Mouse (Mus musculus): Measurements from ENCODE around the gene Lep. TPM values are rescaled to one million over a fixed set of nuclear protein-coding genes. Genes with fewer than 3 reads are reported as not detected.

The Lep gene
- not detected in 4 replicates for total RNA-seq (2023; ENCODE audit: inconsistent age)

DNA sequence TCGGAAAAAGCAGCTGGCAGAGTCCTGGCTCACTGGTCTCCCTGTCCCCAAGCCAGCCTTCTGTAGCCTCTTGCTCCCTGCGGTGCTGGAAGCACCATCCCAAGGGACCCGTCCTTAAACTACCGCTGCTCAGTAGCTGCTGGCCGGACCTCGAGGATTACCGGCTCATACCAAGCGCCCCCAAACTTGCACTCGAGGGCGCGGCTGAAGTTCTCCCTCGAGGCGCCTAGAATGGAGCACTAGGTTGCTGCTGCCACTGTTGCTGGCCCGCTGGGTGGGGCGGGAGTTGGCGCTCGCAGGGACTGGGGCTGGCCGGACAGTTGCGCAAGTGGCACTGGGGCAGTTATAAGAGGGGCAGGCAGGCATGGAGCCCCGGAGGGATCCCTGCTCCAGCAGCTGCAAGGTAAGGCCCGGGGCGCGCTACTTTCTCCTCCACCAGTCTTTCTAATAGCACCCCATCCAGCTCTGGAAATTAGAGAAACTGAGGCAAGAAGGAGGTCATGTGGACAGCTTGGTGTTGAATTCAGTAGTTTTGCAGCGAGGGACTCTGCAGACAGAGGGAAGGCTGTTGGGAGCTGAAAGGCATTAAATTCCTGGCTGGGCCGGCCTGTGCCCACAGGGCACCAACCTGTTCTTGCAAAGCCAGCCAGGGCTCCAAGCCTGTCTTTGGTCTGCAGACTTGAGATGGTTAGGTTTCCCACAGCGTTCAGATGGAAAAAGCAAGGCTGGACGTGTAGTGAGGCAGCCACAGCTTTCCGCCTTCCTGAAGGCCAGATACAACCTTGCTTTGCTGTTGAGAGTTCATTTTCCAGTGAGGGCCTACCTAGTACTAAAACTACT is at the start of gene Lep:
TSS of gene Lep (plus strand) at position 375 of the 840 bp plus-strand sequence.

Other genes starting within 250 kb of the Lep start
- gene Lrrc4, start 228.5 kb upstream of the Lep start, total RNA-seq (2023; ENCODE audit: inconsistent age), result not detected in 4 replicates
- 83.3 to 110 TPM (median 99.1 TPM) in 4 replicates for gene Rbm28, start 104.8 kb downstream of the Lep start, total RNA-seq (2023; ENCODE audit: inconsistent age)
- gene Prrt4, start 119.4 kb downstream of the Lep start, total RNA-seq (2023; ENCODE audit: inconsistent age), result 0.15 to 0.35 TPM (median 0.18 TPM) in 3 of 4 replicates, not detected in the other
- gene Impdh1, start 156.1 kb downstream of the Lep start, total RNA-seq (2023; ENCODE audit: inconsistent age), result 50.0 to 66.5 TPM (median 62.4 TPM) in 4 replicates
- gene Hilpda, start 212.3 kb downstream of the Lep start, total RNA-seq (2023; ENCODE audit: inconsistent age), result 19.0 to 23.3 TPM (median 19.3 TPM) in 4 replicates
- 1.4 to 2.6 TPM in 2 of 4 replicates, not detected in the others for gene Fam71f2, start 219.4 kb downstream of the Lep start, total RNA-seq (2023; ENCODE audit: inconsistent age)

Data from B cell, adult (primary cell).